ENCODE assay signal across 8 mouse cellular contexts in genomic region chr9:44239447-44239846, GRCm38 (mm10). TPM values are rescaled to one million over a fixed set of nuclear protein-coding genes. Genes with fewer than 3 reads are reported as not detected.
DNase-seq lines count a peak whose midpoint lies in the region; ATAC-seq and TF ChIP-seq lines count a peak whose summit lies in the region.

No protein-coding gene starts in this region.

- TF ChIP-seq POLR2A in heart, adult 2 months (IDR thresholded peaks at IDR 0.05; ENCODE audit: insufficient read depth, low read depth, low read length): no peak
- TF ChIP-seq POLR2A in spleen, adult 2 months (IDR thresholded peaks at IDR 0.05; ENCODE audit: low read depth, low read length): no peak

- no peak overlapping the region for H3K27ac ChIP-seq in heart, adult 2 months
- H3K27ac ChIP-seq in spleen, adult 2 months (ENCODE audit: insufficient read depth, low read length): no peak overlapping the region

- H3K4me3 ChIP-seq in heart, adult 2 months: no peak overlapping the region
- H3K4me3 ChIP-seq in spleen, adult 2 months (ENCODE audit: extremely low read depth, insufficient read depth, insufficient read length): no peak overlapping the region

- peak; percentile 37 to 57 for DNase-seq in heart, adult 2 months
- no peak for DNase-seq in heart, adult 11 months
- DNase-seq in spleen, adult 2 months (ENCODE audit: low read depth in 1 of 2, low spot score in 2 of 2): peak in 1 of 2 experiments; percentile 49
- DNase-seq in spleen, adult 12 weeks (ENCODE audit: low spot score): no peak
- DNase-seq in cerebellum, postnatal 10 days: peak; percentile 83 to 89
- peak; percentile 76 for DNase-seq in mesoderm, embryonic 11.5 days (ENCODE audit: low read depth, low spot score)
- peak; percentile 85 for DNase-seq in thymus, postnatal 4 days

- TF ChIP-seq CTCF in heart, adult 2 months (IDR thresholded peaks at IDR 0.05): peak; percentile 93
- TF ChIP-seq CTCF in spleen, adult 2 months (IDR thresholded peaks at IDR 0.05; ENCODE audit: extremely low read depth, insufficient read depth, insufficient read length, insufficient replicate concordance): peak; percentile 69; the same call in 1 of the 2 replicates

- no peaks in the 10 kb centered on the region for H3K27me3 ChIP-seq in heart, adult 2 months (ENCODE audit: control insufficient read depth, insufficient read depth, low read length)
- no peaks in the 10 kb centered on the region for H3K27me3 ChIP-seq in spleen, adult 2 months (ENCODE audit: control insufficient read depth, insufficient read depth, low read length)

- H3K4me1 ChIP-seq in heart, adult 2 months (ENCODE audit: control insufficient read depth, insufficient read depth, low read length): peaks cover under 1% of the 10 kb centered on the region
- H3K4me1 ChIP-seq in spleen, adult 2 months (ENCODE audit: control insufficient read depth, insufficient read depth, insufficient read length): peaks cover 18% of the 10 kb centered on the region

- intact Hi-C loops in heart, adult 2 months (cut with DNase I): loop anchor here (2.0 to 10.0 kb wide), 2 partner anchors 151 to 255 kb away; no protein-coding TSS in a partner anchor

- no peaks in the 10 kb centered on the region for H3K79me2 ChIP-seq in heart, adult 2 months (replicated peaks; ENCODE audit: control insufficient read depth, insufficient read depth, low read length)

- WGBS in heart, adult 2 months: 9% methylated on average over 5 of the region's 5 CpGs
- WGBS in spleen, adult 2 months: 16% methylated on average over 5 of the region's 5 CpGs

- no peak overlapping the region for H3K9ac ChIP-seq in heart, adult 2 months (ENCODE audit: low read depth, low read length)

- TF ChIP-seq EP300 in heart, adult 2 months (IDR thresholded peaks at IDR 0.05; ENCODE audit: insufficient read depth, low read depth, low read length): 0 out of 2 replicates have a peak, but pooled peaks have one; percentile 25

- peak; percentile 40 to 63; a peak in 2 of 4 replicates for ATAC-seq in hematopoietic stem cell, adult 5-6 weeks (replicated peaks in 1 of 2; ENCODE audit: insufficient read depth in 1 of 2, low FRiP score in 2 of 2, low TSS enrichment in 1 of 2, low read depth in 1 of 2, poor library complexity in 2 of 2, severe bottlenecking in 2 of 2)

- H3K36me3 ChIP-seq in heart, adult 2 months (ENCODE audit: control insufficient read depth, insufficient read depth, low read length): no peaks in the 10 kb centered on the region
- no peaks in the 10 kb centered on the region for H3K36me3 ChIP-seq in spleen, adult 2 months (ENCODE audit: control insufficient read depth, insufficient read depth, low read length)

RNA-seq across cellular contexts. Expression of gene Ccdc153, which starts 1.0 kb away (rescaled TPM):
- total RNA-seq in heart, adult 2 months (2021): not detected
- 1.6 TPM in 1 of 2 replicates, not detected in the other for polyA plus RNA-seq in heart, adult 2 months (2012; rRNA removed)
- not detected in 2 replicates for polyA plus RNA-seq in spleen, adult 2 months (2012; rRNA removed)
- total RNA-seq in hematopoietic stem cell, adult 5-6 weeks (2017): not detected in 2 replicates

RNA-seq across cellular contexts. Expression of gene Cbl, which starts 5.6 kb away (rescaled TPM):
- total RNA-seq in heart, adult 2 months (2021): 10 to 100 TPM; 17.8 to 18.7 TPM
- polyA plus RNA-seq in heart, adult 2 months (2012; rRNA removed): 5.0 and 11.8 TPM in 2 replicates
- 16.1 and 20.3 TPM in 2 replicates for polyA plus RNA-seq in spleen, adult 2 months (2012; rRNA removed)
- 19.6 and 35.0 TPM in 2 replicates for total RNA-seq in hematopoietic stem cell, adult 5-6 weeks (2017)

RNA-seq across cellular contexts. Expression of gene Pdzd3, which starts 11.8 kb away (rescaled TPM):
- total RNA-seq in heart, adult 2 months (2021): 1 to 10 TPM; 3.4 to 4.2 TPM
- 1.7 and 3.3 TPM in 2 replicates for polyA plus RNA-seq in heart, adult 2 months (2012; rRNA removed)
- polyA plus RNA-seq in spleen, adult 2 months (2012; rRNA removed): 0.07 and 0.08 TPM in 2 replicates
- total RNA-seq in hematopoietic stem cell, adult 5-6 weeks (2017): 0.35 TPM in 1 of 2 replicates, not detected in the other

RNA-seq across cellular contexts. Expression of gene Nlrx1, which starts 29.0 kb away (rescaled TPM):
- 10 to 100 TPM; 20.3 to 21.7 TPM for total RNA-seq in heart, adult 2 months (2021)
- polyA plus RNA-seq in heart, adult 2 months (2012; rRNA removed): 16.1 and 19.0 TPM in 2 replicates
- polyA plus RNA-seq in spleen, adult 2 months (2012; rRNA removed): 8.4 and 10.7 TPM in 2 replicates
- total RNA-seq in hematopoietic stem cell, adult 5-6 weeks (2017): 2.1 and 6.6 TPM in 2 replicates

RNA-seq across cellular contexts. Expression of gene Abcg4, which starts 49.0 kb away (rescaled TPM):
- total RNA-seq in heart, adult 2 months (2021): under 1 TPM; 0.42 to 0.75 TPM
- polyA plus RNA-seq in heart, adult 2 months (2012; rRNA removed): 1.9 and 2.1 TPM in 2 replicates
- polyA plus RNA-seq in spleen, adult 2 months (2012; rRNA removed): 12.3 and 22.3 TPM in 2 replicates
- total RNA-seq in hematopoietic stem cell, adult 5-6 weeks (2017): 0.99 and 2.5 TPM in 2 replicates

Comparison
In these comparisons a context has a peak if more than half of its experiments do, and no peak if none do; other contexts are left out.
1. DNase-seq: peak in heart, adult 2 months (2 of 2), cerebellum, postnatal 10 days (2 of 2), mesoderm, embryonic 11.5 days (single experiment) and thymus, postnatal 4 days (single experiment); none in heart, adult 11 months (single experiment) and spleen, adult 12 weeks (single experiment).